Mouse (Mus musculus): ENCODE measurements at regions not wholly inside any gene's neighbourhood (a gene's known extent, or its start where the extent isn't known, plus 50 kb on each side); places are given as distances from the start of the nearest gene placed in this dataset.

GRCm38 (mm10) chr2:46218336-46218957 lies 1101.3 kb upstream of the Zeb2 start:
- Histone ChIP-seq H3K36me3 (ENCODE audit: control insufficient read depth, insufficient read depth, low read length) (no peaks in the 10 kb centered on the region), H3K27ac (ENCODE audit: low read depth) (no peak overlapping the region), H3K4me3 (ENCODE audit: low read depth, low read length) (no peak overlapping the region), H3K4me1 (replicated peaks; ENCODE audit: control insufficient read depth, insufficient read depth, low read length) (no peaks in the 10 kb centered on the region), H3K9ac (ENCODE audit: low read length) (no peak overlapping the region), H3K27me3 (replicated peaks; ENCODE audit: control insufficient read depth, insufficient read depth, low read length) (no peaks in the 10 kb centered on the region), H3K4me2 (ENCODE audit: low read length) (no peak overlapping the region), H3K9me3 (ENCODE audit: control insufficient read depth, low read length) (no peaks in the 10 kb centered on the region)
- ATAC-seq (replicated peaks; ENCODE audit: low FRiP score, low TSS enrichment, low read depth) (no peak), DNase-seq (ENCODE audit: low spot score) (no peak)
- 92% methylated on average over 7 of the region's 7 CpGs for WGBS

- 63% methylated on average over 1 of the region's 1 CpGs for WGBS
- Histone ChIP-seq H3K27ac (ENCODE audit: low read depth) (no peak overlapping the region), H3K9me3 (ENCODE audit: control insufficient read depth, low read length) (no peaks in the 10 kb centered on the region), H3K36me3 (ENCODE audit: control insufficient read depth, insufficient read depth, low read length) (no peaks in the 10 kb centered on the region), H3K9ac (ENCODE audit: low read length) (no peak overlapping the region), H3K4me2 (ENCODE audit: low read length) (no peak overlapping the region), H3K27me3 (replicated peaks; ENCODE audit: control insufficient read depth, insufficient read depth, low read length) (no peaks in the 10 kb centered on the region), H3K4me1 (replicated peaks; ENCODE audit: control insufficient read depth, insufficient read depth, low read length) (no peaks in the 10 kb centered on the region), H3K4me3 (ENCODE audit: low read depth, low read length) (no peak overlapping the region)
- ATAC-seq (replicated peaks; ENCODE audit: low FRiP score, low TSS enrichment, low read depth) = no peak
- no peak for DNase-seq (ENCODE audit: low spot score)
These were observed 1082.1 kb upstream of the Zeb2 start for GRCm38 (mm10) chr2:46199341-46199740.

- no peaks in the 10 kb centered on the region for H3K9me3 ChIP-seq (ENCODE audit: control insufficient read depth, low read length)
- ATAC-seq (replicated peaks; ENCODE audit: low FRiP score, low TSS enrichment, low read depth) (peak; percentile 62; the same call in 1 of the 2 replicates), DNase-seq (ENCODE audit: low spot score) (no peak)
- H3K4me1 ChIP-seq (replicated peaks; ENCODE audit: control insufficient read depth, insufficient read depth, low read length) = no peaks in the 10 kb centered on the region
- no peak overlapping the region for H3K9ac ChIP-seq (ENCODE audit: low read length)
- H3K27ac ChIP-seq (ENCODE audit: low read depth) = no peak overlapping the region
- no peak overlapping the region for H3K4me2 ChIP-seq (ENCODE audit: low read length)
- no peaks in the 10 kb centered on the region for H3K27me3 ChIP-seq (replicated peaks; ENCODE audit: control insufficient read depth, insufficient read depth, low read length)
- no peaks in the 10 kb centered on the region for H3K36me3 ChIP-seq (ENCODE audit: control insufficient read depth, insufficient read depth, low read length)
- no peak overlapping the region for H3K4me3 ChIP-seq (ENCODE audit: low read depth, low read length)
These were observed 1070.2 kb upstream of the Zeb2 start for GRCm38 (mm10) chr2:46187265-46187888.

- Histone ChIP-seq H3K4me3 (ENCODE audit: low read depth, low read length) (no peak overlapping the region), H3K27ac (ENCODE audit: low read depth) (no peak overlapping the region), H3K36me3 (ENCODE audit: control insufficient read depth, insufficient read depth, low read length) (no peaks in the 10 kb centered on the region), H3K4me2 (ENCODE audit: low read length) (no peak overlapping the region), H3K27me3 (replicated peaks; ENCODE audit: control insufficient read depth, insufficient read depth, low read length) (no peaks in the 10 kb centered on the region), H3K9ac (ENCODE audit: low read length) (no peak overlapping the region), H3K4me1 (replicated peaks; ENCODE audit: control insufficient read depth, insufficient read depth, low read length) (no peaks in the 10 kb centered on the region), H3K9me3 (ENCODE audit: control insufficient read depth, low read length) (no peaks in the 10 kb centered on the region)
- 80% methylated on average over 2 of the region's 2 CpGs for WGBS
- no peak for DNase-seq (ENCODE audit: low spot score)
- no peak for ATAC-seq (replicated peaks; ENCODE audit: low FRiP score, low TSS enrichment, low read depth)
These were observed 1066.0 kb upstream of the Zeb2 start for GRCm38 (mm10) chr2:46183241-46183640.

- Histone ChIP-seq H3K9me3 (ENCODE audit: control insufficient read depth, low read length) (no peaks in the 10 kb centered on the region), H3K4me3 (ENCODE audit: low read depth, low read length) (no peak overlapping the region), H3K27ac (ENCODE audit: low read depth) (no peak overlapping the region), H3K4me2 (ENCODE audit: low read length) (no peak overlapping the region), H3K4me1 (replicated peaks; ENCODE audit: control insufficient read depth, insufficient read depth, low read length) (no peaks in the 10 kb centered on the region), H3K36me3 (ENCODE audit: control insufficient read depth, insufficient read depth, low read length) (no peaks in the 10 kb centered on the region), H3K27me3 (replicated peaks; ENCODE audit: control insufficient read depth, insufficient read depth, low read length) (no peaks in the 10 kb centered on the region), H3K9ac (ENCODE audit: low read length) (no peak overlapping the region)
- 51% methylated on average over 4 of the region's 4 CpGs for WGBS
- no peak for DNase-seq (ENCODE audit: low spot score)
- no peak for ATAC-seq (replicated peaks; ENCODE audit: low FRiP score, low TSS enrichment, low read depth)
These were observed 1062.5 kb upstream of the Zeb2 start for GRCm38 (mm10) chr2:46179741-46180140.

GRCm38 (mm10) chr2:46168488-46168887 lies 1051.3 kb upstream of the Zeb2 start:
- Histone ChIP-seq H3K4me2 (ENCODE audit: low read length) (no peak overlapping the region), H3K36me3 (ENCODE audit: control insufficient read depth, insufficient read depth, low read length) (no peaks in the 10 kb centered on the region), H3K27ac (ENCODE audit: low read depth) (no peak overlapping the region), H3K27me3 (replicated peaks; ENCODE audit: control insufficient read depth, insufficient read depth, low read length) (no peaks in the 10 kb centered on the region), H3K9me3 (ENCODE audit: control insufficient read depth, low read length) (no peaks in the 10 kb centered on the region), H3K4me3 (ENCODE audit: low read depth, low read length) (no peak overlapping the region), H3K4me1 (replicated peaks; ENCODE audit: control insufficient read depth, insufficient read depth, low read length) (no peaks in the 10 kb centered on the region), H3K9ac (ENCODE audit: low read length) (no peak overlapping the region)
- no peak for DNase-seq (ENCODE audit: low spot score)
- ATAC-seq (replicated peaks; ENCODE audit: low FRiP score, low TSS enrichment, low read depth) = no peak
- 67% methylated on average over 1 of the region's 1 CpGs for WGBS

GRCm38 (mm10) chr2:46149848-46150247 lies 1032.7 kb upstream of the Zeb2 start:
- H3K9me3 ChIP-seq (ENCODE audit: control insufficient read depth, low read length) = no peaks in the 10 kb centered on the region
- no peaks in the 10 kb centered on the region for H3K4me1 ChIP-seq (replicated peaks; ENCODE audit: control insufficient read depth, insufficient read depth, low read length)
- WGBS = 89% methylated on average over 3 of the region's 3 CpGs
- H3K36me3 ChIP-seq (ENCODE audit: control insufficient read depth, insufficient read depth, low read length) = no peaks in the 10 kb centered on the region
- H3K4me3 ChIP-seq (ENCODE audit: low read depth, low read length) = no peak overlapping the region
- no peak overlapping the region for H3K4me2 ChIP-seq (ENCODE audit: low read length)
- H3K27me3 ChIP-seq (replicated peaks; ENCODE audit: control insufficient read depth, insufficient read depth, low read length) = no peaks in the 10 kb centered on the region
- no peak overlapping the region for H3K27ac ChIP-seq (ENCODE audit: low read depth)
- DNase-seq (ENCODE audit: low spot score) (no peak), ATAC-seq (replicated peaks; ENCODE audit: low FRiP score, low TSS enrichment, low read depth) (no peak)
- H3K9ac ChIP-seq (ENCODE audit: low read length) = no peak overlapping the region

GRCm38 (mm10) chr2:46119871-46120270 lies 1002.7 kb upstream of the Zeb2 start:
- ATAC-seq (replicated peaks; ENCODE audit: low FRiP score, low TSS enrichment, low read depth) (no peak), DNase-seq (ENCODE audit: low spot score) (no peak)
- Histone ChIP-seq H3K36me3 (ENCODE audit: control insufficient read depth, insufficient read depth, low read length) (no peaks in the 10 kb centered on the region), H3K27me3 (replicated peaks; ENCODE audit: control insufficient read depth, insufficient read depth, low read length) (no peaks in the 10 kb centered on the region), H3K9me3 (ENCODE audit: control insufficient read depth, low read length) (no peaks in the 10 kb centered on the region), H3K4me2 (ENCODE audit: low read length) (no peak overlapping the region), H3K4me1 (replicated peaks; ENCODE audit: control insufficient read depth, insufficient read depth, low read length) (no peaks in the 10 kb centered on the region), H3K4me3 (ENCODE audit: low read depth, low read length) (no peak overlapping the region), H3K9ac (ENCODE audit: low read length) (no peak overlapping the region), H3K27ac (ENCODE audit: low read depth) (no peak overlapping the region)
- 54% methylated on average over 3 of the region's 3 CpGs for WGBS

GRCm38 (mm10) chr2:46106991-46107390 lies 989.8 kb upstream of the Zeb2 start:
- no peak for DNase-seq (ENCODE audit: low spot score)
- Histone ChIP-seq H3K9ac (ENCODE audit: low read length) (no peak overlapping the region), H3K27ac (ENCODE audit: low read depth) (no peak overlapping the region), H3K4me1 (replicated peaks; ENCODE audit: control insufficient read depth, insufficient read depth, low read length) (no peaks in the 10 kb centered on the region), H3K27me3 (replicated peaks; ENCODE audit: control insufficient read depth, insufficient read depth, low read length) (no peaks in the 10 kb centered on the region), H3K36me3 (ENCODE audit: control insufficient read depth, insufficient read depth, low read length) (no peaks in the 10 kb centered on the region), H3K9me3 (ENCODE audit: control insufficient read depth, low read length) (no peaks in the 10 kb centered on the region), H3K4me3 (ENCODE audit: low read depth, low read length) (no peak overlapping the region), H3K4me2 (ENCODE audit: low read length) (no peak overlapping the region)
- no peak for ATAC-seq (replicated peaks; ENCODE audit: low FRiP score, low TSS enrichment, low read depth)

Data from intestine, embryonic 14.5 days (tissue).